Mouse (Mus musculus): ENCODE measurements around the gene Pttg1.

DNA sequence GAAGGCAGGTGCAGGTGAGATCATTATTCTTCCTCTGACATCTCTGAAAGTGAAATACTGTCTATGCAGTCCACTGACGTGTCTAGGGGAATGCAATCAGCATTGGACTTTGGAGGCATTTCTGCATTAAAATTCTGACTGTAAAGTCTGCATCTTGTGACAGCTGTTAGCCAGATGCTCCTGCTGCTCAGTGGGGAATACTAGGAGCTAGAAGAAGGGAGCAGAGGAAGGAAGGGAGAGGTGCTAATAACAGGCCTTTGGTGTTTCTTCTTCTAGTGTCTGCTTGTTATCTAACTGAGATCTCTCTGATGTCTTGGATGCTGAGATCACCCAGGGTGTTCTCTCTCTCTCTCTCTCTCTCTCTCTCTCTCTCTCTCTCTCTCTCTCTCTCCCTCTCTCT, 47.1 kb upstream of the Pttg1 start:
- TF ChIP-seq POLR2A (IDR thresholded peaks at IDR 0.05; ENCODE audit: control insufficient read depth, extremely low read depth, insufficient read depth, low read length, poor library complexity) = no peak
- no peak for TF ChIP-seq CTCF (IDR thresholded peaks at IDR 0.05; ENCODE audit: borderline replicate concordance, control insufficient read depth, extremely low read depth, insufficient read depth, low read length, poor library complexity)

All from thymus, adult 2 months (tissue).